Mouse (Mus musculus): Measurements from ENCODE around the gene Itm2c. TPM values are rescaled to one million over a fixed set of nuclear protein-coding genes. Genes with fewer than 3 reads are reported as not detected.
A peak's percentile ranks its signal among the peaks of the same experiment; 100 is the strongest.

Gene Itm2c
- total RNA-seq, 2 experiments from 2014 or later, result 25.3 to 33.6 TPM

- DNase-seq (ENCODE audit: low spot score), result no peak
Observed at GRCm38 (mm10) chr1:85898761-85899387, 4.8 kb downstream of the Itm2c start.

GRCm38 (mm10) chr1:85899388-85899761 is 5.3 kb downstream of the Itm2c start:
- DNase-seq (ENCODE audit: low spot score), result no peak

DNA sequence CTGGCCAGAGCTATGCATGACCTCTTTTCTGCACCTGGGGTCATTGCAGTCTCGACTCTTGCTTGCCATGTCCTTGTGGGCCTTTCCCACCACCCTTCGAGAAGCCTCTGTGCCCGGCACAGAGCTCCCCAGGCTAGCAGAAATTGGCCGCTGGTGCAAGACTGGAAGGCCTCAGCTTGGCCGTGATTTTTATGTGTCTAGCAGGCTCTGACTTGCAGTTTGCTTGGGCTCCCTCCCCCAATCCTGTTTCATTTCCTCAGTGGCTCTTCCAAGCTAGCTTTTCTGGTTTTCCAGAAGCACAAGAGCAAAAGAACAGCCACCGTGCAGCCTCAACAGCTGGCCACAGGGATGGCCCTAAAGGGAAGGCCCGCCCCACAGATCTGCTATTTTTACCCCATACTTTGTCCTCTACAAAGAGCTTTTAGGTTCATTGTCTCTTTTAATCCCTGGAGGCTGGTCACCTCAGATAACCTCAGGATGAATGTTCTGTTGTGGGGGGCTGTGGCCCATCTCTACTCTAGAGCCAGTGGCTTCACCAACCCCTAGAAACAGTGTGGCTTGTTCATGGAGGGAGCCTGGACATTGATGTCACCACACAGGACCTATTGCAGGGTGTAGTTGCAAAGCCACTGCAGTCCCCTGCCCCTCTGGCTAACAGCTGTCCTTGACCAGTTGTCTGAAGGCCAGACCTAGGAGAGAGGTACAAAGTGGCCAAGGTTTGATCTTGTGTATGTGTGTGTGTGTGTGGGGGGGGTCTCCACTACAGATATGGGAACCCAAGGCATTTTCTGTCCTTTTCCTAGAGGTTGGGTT is 6.6 kb downstream of the Itm2c start:
- DNase-seq (ENCODE audit: low spot score), result no peak

DNA sequence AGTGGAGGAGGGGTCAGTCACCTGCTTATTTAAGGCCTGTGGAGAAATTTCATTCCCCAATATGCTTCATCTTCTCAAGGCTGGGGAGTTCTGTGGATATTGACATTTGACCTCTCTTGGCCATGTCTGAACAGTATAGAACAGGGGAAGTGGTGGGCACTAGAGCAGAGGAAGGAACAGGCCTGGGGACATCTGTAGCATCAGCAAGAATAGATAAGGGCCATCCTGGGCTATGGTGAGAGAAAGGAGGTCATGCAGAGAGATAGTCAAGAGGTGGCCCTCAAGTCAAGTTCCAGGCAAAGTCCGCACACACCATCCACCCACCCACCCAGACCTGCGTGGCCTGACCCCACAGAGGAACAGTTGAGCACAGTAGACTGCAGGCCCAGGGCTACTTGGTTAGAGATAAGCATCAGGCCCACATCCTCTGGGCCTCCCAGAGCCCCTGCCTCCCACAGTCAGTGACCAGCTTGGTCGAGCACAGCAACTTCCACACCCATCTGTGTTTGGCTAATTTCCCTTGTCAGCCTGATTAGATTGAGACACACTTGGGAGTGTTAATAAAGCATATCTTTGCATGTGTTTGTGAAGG is 7.5 kb downstream of the Itm2c start:
- DNase-seq (ENCODE audit: low spot score), result no peak

DNA sequence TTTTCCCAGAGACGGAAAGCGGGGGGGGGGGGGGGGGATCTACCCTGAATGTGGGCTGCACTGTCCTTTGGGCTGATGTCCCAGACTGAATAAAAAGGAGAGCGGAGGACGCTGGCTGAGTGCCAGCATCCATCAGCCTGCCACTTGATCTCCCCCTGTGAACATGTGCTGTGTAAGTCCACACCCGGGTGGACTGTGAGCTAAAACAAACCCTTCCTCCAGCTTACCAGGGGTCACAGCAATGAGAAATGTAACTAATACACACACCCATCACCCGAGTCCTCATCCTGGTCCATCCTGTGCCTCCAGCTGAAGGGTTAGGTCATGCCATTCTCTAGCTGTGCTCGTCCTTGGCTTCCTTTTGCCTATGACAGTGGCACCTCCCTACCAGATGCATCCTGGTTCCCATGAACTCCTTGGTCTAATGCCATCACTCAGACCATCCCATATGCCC is 8.1 kb downstream of the Itm2c start:
- peak; percentile 25 for DNase-seq (ENCODE audit: low spot score)

DNA sequence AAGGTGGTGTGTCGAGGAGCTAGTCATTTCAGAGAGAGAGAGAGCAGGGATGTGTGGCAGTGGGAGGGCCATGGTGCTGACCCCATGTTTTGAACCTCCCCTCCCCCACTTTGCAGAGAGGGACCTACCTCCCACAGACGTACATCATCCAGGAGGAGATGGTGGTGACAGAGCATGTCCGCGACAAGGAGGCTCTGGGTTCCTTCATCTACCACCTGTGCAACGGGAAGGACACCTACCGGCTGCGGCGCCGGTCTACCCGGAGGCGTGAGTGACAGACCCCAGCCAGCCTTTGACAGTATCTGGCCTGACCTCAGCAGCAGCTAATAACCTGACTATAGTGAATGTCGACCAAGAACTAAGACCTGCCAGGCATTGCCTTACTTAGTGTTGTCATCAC is 12.8 kb downstream of the Itm2c start:
- DNase-seq (ENCODE audit: low spot score), result no peak

DNA sequence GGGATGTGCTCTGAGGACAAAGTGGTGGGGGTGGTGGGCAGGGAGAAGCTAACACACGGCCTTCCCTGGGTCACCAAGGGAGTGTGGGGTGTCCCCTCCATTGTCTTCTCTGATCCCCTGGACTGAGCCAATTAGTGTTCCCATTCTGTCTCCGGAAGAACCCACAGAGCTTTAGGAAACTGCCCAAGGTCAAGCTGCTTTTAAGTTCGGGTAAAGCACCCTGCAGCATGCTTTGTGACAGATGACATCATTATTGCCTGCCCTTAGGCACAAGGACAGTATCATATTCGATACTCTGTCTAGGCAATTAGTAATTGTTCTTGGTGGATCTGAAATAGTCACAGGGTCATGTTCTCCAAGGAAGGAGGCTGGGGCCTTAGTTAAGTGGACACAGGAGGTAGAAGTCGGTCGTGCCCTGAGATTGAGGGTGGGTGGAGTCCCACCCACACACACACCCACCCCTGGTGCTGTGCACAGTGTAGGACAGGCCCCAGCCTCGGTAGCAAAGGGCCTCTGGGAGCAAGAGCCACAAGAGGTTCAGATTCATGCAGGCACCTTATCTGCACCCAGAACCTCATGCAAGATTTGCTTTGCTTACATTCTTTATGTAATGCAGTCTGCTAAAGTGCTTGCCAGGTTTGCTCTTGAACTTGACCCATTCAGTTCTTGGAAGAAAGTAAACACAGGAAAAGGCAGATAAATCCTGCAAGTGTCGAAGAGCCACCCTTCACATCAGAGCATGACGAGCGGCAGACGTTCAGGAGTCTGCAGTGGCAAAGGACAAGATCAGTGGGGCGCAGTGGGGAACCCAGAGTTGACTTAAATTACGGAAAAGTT is 14.9 kb downstream of the Itm2c start:
- no peak for DNase-seq (ENCODE audit: low spot score)

DNA sequence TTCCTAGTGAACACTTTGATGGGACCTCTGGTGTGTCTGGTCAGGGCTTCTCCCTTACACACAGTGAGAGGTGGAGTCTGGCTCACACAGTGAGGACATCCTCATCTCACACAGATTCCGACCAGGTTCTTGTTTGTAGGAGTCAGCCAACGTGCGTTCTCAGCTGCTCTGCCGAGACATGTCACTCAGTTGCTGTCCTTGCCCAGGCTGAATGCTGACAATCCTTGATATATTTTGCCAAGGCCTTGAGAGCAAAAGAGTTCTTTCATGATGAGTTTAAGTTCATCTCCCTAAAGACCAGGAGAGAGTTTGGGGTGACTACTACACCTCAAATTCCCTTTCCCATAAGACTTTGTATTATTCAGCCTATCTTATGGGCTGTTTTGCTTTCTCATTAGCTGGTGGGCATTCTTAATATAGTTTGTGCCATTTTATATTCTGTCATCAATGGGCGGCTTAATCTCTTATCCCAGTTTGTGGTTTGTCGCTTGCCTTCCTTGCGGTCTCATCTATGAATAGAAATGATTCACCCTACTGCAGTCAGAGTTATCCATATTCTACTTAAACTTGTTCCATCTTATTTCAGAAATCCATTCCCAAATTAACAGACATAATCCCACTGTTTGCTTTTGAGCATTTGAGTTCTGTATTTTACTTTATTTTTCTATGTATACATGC is 19.1 kb downstream of the Itm2c start:
- no peak for DNase-seq (ENCODE audit: low spot score)

- DNase-seq (ENCODE audit: low spot score), result no peak
Observed at GRCm38 (mm10) chr1:85915890-85916289, 21.8 kb downstream of the Itm2c start.

DNA sequence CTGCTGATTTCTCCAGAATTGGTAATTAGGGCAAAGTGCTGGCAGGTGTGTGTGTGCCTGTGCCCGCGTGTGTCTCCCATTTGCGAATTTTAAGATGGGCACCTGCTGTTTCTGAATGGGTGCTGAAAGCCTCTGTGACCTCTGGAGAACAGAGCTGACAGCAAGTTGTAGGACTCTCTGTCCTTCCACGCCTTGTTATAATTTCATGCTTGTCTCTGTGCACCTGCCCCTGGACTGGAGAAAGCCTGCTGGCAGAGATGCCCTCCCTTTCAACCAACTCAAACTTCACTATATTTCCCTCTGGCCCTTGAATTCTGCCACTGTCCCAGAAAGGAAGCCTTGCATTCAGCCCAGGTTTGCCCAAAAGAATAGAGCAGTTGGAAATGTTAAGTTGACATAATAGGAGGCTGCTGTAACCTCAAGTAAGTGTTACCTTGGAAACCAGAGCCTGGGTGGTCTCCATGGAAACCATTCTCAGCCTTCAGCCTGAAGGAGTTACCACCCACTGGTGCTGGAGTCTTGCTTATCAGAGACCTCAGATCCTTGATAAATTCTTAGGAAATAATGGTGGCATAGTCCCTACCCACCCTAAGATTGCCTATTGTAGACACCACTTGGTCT is 22.9 kb downstream of the Itm2c start:
- DNase-seq (ENCODE audit: low spot score), result no peak

GRCm38 (mm10) chr1:85919621-85920020 is 25.5 kb downstream of the Itm2c start:
- DNase-seq (ENCODE audit: low spot score), result no peak

DNA sequence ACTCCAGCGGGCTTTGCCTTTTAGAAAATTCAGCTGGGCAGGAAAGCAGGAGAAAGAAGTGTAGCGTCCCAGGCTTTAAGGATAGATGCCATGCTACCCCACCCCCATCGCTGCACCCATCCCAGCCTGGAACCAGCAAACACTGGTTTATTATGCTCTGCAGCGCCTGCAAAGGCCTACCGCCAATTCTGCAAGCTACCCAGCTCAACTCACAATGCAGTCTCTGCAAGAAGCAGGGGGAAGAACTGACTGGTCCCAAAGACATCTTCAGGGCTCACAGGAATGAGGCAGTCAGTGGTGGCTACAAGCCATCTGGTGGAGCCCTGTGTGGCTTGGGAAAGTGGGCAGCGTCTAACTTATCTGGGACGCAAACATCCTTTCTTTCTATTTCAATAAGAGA is 27.6 kb downstream of the Itm2c start:
- DNase-seq (ENCODE audit: low spot score), result no peak

DNA sequence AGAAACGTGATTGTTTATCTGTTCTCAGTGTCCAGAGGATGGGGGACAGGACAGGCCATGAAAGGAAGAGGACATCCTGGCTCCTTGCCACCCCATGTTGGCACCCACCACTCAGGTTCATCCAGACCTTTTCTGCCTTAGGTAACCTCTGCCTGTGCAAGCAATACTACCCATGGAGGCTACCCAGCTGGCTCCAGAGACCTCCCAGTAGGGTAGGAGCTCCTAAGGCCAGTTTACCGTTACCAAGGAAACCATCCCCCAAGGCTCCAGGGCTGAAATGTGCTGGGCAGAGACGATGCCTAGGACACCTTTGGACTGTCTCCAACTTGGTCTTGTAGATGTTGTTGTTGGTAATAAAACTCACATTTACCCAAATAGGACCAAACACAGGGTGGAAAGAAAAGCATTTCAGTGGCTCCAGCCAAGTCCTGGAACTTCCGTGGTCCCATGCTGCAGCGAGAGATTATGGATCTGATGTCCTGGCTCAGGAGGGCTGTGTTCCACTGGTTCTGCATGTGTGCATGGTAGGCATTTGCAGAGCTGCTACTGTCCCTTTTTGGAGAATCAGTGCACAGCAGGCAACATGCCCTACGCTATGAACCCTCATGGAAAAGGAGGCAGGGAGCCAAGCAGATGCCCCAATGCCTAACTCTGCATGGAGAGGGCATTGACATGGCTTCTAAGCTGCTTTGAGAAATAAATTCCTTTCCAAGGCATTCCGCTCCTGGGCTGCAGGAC is 28.2 kb downstream of the Itm2c start:
- DNase-seq (ENCODE audit: low spot score), result no peak

GRCm38 (mm10) chr1:85922865-85923211 is 28.8 kb downstream of the Itm2c start:
- DNase-seq (ENCODE audit: low spot score), result no peak

DNA sequence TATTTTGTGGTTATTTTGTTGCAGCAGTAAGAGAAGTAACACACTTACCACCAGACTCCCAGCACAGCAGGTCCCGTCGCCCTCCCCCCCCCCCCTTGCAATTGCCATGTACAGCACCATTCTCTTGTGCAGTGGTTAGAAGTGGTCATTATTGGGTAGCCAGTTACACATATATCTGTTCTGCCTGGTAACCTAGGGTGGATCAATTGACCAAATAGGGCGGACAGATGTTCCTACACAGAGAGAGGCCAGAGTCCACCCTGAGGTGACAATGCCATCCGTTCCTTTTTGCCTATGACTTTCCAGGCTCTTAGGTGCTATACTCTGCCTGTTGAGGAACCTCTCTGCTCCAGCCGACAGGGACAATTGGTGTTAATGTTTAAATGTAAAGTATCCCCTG is 31.1 kb downstream of the Itm2c start:
- no peak for DNase-seq (ENCODE audit: low spot score)

- DNase-seq (ENCODE audit: low spot score), result no peak
Observed at GRCm38 (mm10) chr1:85928057-85928687, 34.1 kb downstream of the Itm2c start, which contains the start of gene 4933407L21Rik. TSS of gene 4933407L21Rik (plus strand) at chr1:85928483.

DNA sequence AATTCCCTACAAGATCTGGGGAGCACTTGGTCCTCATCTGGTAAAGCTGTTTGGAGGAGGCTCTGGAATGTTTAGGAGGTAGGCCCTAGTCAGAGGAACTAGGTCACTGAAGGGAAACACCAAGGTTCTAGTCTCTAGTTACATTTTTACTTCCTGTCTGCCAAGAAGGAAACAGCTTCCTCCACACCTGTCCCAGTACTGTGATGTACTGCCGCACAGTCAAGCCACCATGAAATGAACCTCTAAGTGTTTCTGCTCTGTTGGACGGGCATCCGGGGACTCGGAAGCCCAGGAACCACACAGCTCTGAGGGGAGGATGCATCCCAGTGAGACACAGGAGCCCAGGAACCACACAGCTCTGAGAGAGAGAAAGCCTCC is 34.6 kb downstream of the Itm2c start:
- DNase-seq (ENCODE audit: low spot score), result no peak

DNA sequence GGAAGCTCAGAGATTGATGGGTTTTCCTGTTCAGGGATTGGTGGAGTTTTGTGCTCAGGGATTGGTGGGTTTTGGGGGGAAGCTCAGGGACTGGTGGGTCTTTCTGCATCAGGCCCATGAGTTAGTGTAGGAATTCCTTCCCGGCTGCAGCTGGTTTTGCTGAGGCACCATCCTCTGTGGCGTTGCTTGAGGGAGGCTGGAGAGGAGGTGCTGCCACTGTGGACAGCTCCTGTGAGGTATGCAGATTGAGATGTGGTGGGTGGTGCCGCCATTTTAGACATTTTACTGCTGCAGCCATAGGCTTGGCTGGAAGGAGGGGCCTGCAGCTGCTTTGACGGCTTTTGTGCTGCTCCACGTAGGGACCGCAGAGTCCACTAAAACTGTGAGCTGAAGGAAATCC is 35.3 kb downstream of the Itm2c start:
- DNase-seq (ENCODE audit: low spot score), result no peak

GRCm38 (mm10) chr1:85931170-85931569 is 37.1 kb downstream of the Itm2c start:
- DNase-seq (ENCODE audit: low spot score), result no peak

DNA sequence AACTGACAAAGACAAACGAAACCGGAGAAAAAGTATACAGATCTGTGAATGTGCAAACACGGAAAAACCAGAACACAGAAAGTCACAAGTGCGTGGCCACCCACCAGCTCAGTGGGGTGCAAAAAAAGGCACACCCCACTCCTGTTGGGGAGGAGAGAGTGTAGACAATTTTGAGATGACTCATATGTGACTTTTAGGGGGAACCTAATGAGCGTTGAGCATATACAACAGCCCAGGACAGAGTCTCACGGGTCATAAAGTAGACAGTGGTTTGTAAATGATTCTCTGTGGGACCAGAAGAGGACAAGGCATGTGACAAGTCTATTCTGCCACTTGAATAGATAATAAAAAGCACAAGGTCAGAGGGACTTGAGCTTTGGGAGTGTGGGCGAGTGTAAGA is 39.1 kb downstream of the Itm2c start:
- DNase-seq (ENCODE audit: low spot score), result no peak

All from gastrocnemius, adult 18-20 months (tissue).